Mouse (Mus musculus): ENCODE data around the gene Pirt.

Pirt gene

GRCm38 (mm10) chr11:66946521-66946920 is 34.7 kb downstream of the Pirt start:
- DNase-seq (ENCODE audit: low spot score) = no peak

- no peak for DNase-seq (ENCODE audit: low spot score)
Measured at GRCm38 (mm10) chr11:66946922-66947321, 35.1 kb downstream of the Pirt start.

- no peak for DNase-seq (ENCODE audit: low spot score)
Measured at GRCm38 (mm10) chr11:66956303-66956702, 44.5 kb downstream of the Pirt start, which contains the start of gene Tmem238l. Gene Tmem238l (plus strand): TSS chr11:66956638.

- no peak for DNase-seq (ENCODE audit: low spot score)
Measured at GRCm38 (mm10) chr11:66960797-66961196, 49.0 kb downstream of the Pirt start.

GRCm38 (mm10) chr11:66961447-66962176 is 49.8 kb downstream of the Pirt start:
- DNase-seq (ENCODE audit: low spot score) = no peak

- DNase-seq (ENCODE audit: low spot score) = no peak
Measured at GRCm38 (mm10) chr11:66963462-66963861, 51.7 kb downstream of the Pirt start.

GRCm38 (mm10) chr11:66966500-66967116 is 54.8 kb downstream of the Pirt start:
- DNase-seq (ENCODE audit: low spot score) = no peak

- DNase-seq (ENCODE audit: low spot score) = no peak
Measured at GRCm38 (mm10) chr11:66968575-66968974, 56.8 kb downstream of the Pirt start.

- no peak for DNase-seq (ENCODE audit: low spot score)
Measured at GRCm38 (mm10) chr11:66973507-66973906, 61.7 kb downstream of the Pirt start.

GRCm38 (mm10) chr11:66975606-66976330 is 64.0 kb downstream of the Pirt start:
- no peak for DNase-seq (ENCODE audit: low spot score)

All from ovary, postnatal 36 days (tissue).